Mouse (Mus musculus) myocyte (in vitro differentiated cells): Measurements from ENCODE around the gene Ring1. TPM values are rescaled to one million over a fixed set of nuclear protein-coding genes. Genes with fewer than 3 reads are reported as not detected.

ENCODE experiments used
- H3K27me3 ChIP-seq: one replicate; pipeline ENCODE4 v1.6.1; 2011; ENCODE audit not compliant: control insufficient read depth, insufficient read depth, insufficient read length
- H3K36me3 ChIP-seq: one replicate; pipeline ENCODE4 v1.6.1; 2011; ENCODE audit not compliant: control insufficient read depth, insufficient read depth
- H3K4me2 ChIP-seq: one replicate; pipeline ENCODE4 v1.6.1; 2011; ENCODE audit warnings: low read depth, control low read depth
- H3K4me3 ChIP-seq: one replicate; pipeline ENCODE4 v1.5.1; 2011; ENCODE audit warnings: mild to moderate bottlenecking, control low read depth, moderate library complexity
- H3K79me2 ChIP-seq: one replicate; pipeline ENCODE4 v1.6.1; 2011; ENCODE audit not compliant: control insufficient read depth, insufficient read depth
- H3ac ChIP-seq: one replicate; pipeline ENCODE4 v1.6.1; 2011; ENCODE audit not compliant: control insufficient read depth, insufficient read length
- CEBPB ChIP-seq: IDR thresholded peaks from 2 replicates; pipeline ENCODE4 v1.6.1; 2011; ENCODE audit warnings: mild to moderate bottlenecking, moderate library complexity; ENCODE audit not compliant: poor library complexity, insufficient read depth, severe bottlenecking
- E2F4 ChIP-seq: IDR thresholded peaks from one replicate; pipeline ENCODE4 v1.6.1; 2011; ENCODE audit warnings: mild to moderate bottlenecking, control low read depth, moderate library complexity; ENCODE audit not compliant: insufficient read depth
- MAX ChIP-seq: IDR thresholded peaks from one replicate; pipeline ENCODE4 v1.6.1; 2011; ENCODE audit warnings: low read depth, mild to moderate bottlenecking, control low read depth
- MYOD1 ChIP-seq, 3 experiments: IDR thresholded peaks; one replicate each; pipeline ENCODE4 v1.6.1; 2011; ENCODE audit warnings: control low read depth in 2 of 3, low read depth in 2 of 3, mild to moderate bottlenecking in 2 of 3, moderate library complexity in 1 of 3; ENCODE audit not compliant: insufficient read length in 2 of 3, control insufficient read depth in 1 of 3
- MYOG ChIP-seq, 3 experiments: IDR thresholded peaks; one replicate each; pipeline ENCODE4 v1.6.1; 2011; ENCODE audit warnings: control low read depth in 2 of 3, low read depth in 2 of 3, mild to moderate bottlenecking in 2 of 3; ENCODE audit not compliant: insufficient read length in 2 of 3, control insufficient read depth in 1 of 3, insufficient read depth in 1 of 3
- POLR2A ChIP-seq: IDR thresholded peaks from one replicate; pipeline ENCODE4 v1.6.1; 2011; ENCODE audit warnings: low read depth, mild to moderate bottlenecking, control low read depth, moderate library complexity; ENCODE audit not compliant: insufficient read length
- POLR2AphosphoS2 ChIP-seq: IDR thresholded peaks from one replicate; pipeline ENCODE4 v1.6.1; 2011; ENCODE audit warnings: low read depth, control low read depth; ENCODE audit not compliant: insufficient read length
- REST ChIP-seq: IDR thresholded peaks from one replicate; pipeline ENCODE4 v1.6.1; 2011; ENCODE audit warnings: mild to moderate bottlenecking, control low read depth, moderate library complexity; ENCODE audit not compliant: insufficient read depth, insufficient read length
- SRF ChIP-seq: IDR thresholded peaks from one replicate; pipeline ENCODE4 v1.6.1; 2011; ENCODE audit warnings: low read depth; ENCODE audit not compliant: control insufficient read depth, insufficient read length
- TCF12 ChIP-seq: IDR thresholded peaks from one replicate; pipeline ENCODE4 v1.6.1; 2011; ENCODE audit warnings: mild to moderate bottlenecking, control low read depth; ENCODE audit not compliant: poor library complexity, insufficient read depth, severe bottlenecking
- TCF3 ChIP-seq: IDR thresholded peaks from one replicate; pipeline ENCODE4 v1.6.1; 2011; ENCODE audit warnings: low read depth, control low read depth; ENCODE audit not compliant: insufficient read length
- USF1 ChIP-seq: IDR thresholded peaks from one replicate; pipeline ENCODE4 v1.6.1; 2011; ENCODE audit warnings: low read depth, mild to moderate bottlenecking, control low read depth, moderate library complexity
- polyA plus RNA-seq: library from polyadenylated mRNA; unstranded; fragments of >200 nt; fragmentation: generic; extraction: Trizol; gene quantifications from one replicate; pipeline ENCODE4 v1.2.1, GENCODE M21; 2012; ENCODE audit warnings: missing spikeins

Gene Ring1
- polyA plus RNA-seq, 1 experiment: 42.9 TPM

DNA sequence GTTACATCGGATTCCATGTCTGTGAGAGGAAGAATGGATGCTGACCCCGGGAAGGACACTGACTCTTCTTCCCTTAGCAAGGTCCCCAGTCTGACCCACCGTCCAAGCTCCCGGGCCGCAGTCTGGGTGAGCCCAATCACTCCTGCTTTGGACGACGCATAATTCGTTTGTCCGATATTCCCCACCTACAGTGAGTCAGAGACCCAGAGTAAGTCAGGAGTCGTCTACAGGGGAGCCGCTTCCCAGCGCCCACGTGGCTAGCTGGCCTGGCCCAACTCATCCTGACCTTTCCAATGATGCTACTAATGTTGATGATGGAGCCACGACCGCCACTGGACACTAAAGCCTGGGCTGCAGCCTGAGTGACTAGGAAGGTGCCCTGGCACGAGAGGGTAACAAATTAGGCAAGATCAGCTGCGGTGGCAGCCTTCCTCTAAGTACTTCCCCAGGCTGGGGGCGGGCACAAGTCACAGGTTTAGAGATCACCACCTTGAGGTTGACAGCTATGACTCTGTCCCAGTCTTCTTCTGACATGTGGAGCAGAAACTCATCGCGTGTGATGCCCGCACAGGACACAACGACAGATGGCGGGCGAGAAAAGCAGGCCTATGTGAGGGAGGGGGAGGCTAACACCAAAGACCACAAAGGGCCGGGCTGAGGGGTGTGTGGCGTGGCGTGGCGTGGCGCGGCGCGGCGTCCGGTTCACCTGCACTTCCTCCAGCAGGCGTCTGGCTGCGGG lies 2.6 kb upstream of the Ring1 start:
- no peaks in the 10 kb centered on the region for H3K27me3 ChIP-seq
- TF ChIP-seq USF1: peak; percentile 5
- no peak for TF ChIP-seq TCF12
- H3K4me2 ChIP-seq: peak overlapping the region; percentile 72
- H3ac ChIP-seq: peak overlapping the region; percentile 5
- H3K4me3 ChIP-seq: peak overlapping the region; percentile 33
- H3K36me3 ChIP-seq: peaks cover 12% of the 10 kb centered on the region
- peaks cover 24% of the 10 kb centered on the region for H3K79me2 ChIP-seq

- Histone ChIP-seq H3K4me2 (peak overlapping the region; percentile 18), H3ac (no peak overlapping the region), H3K79me2 (peaks cover 22% of the 10 kb centered on the region), H3K4me3 (peak overlapping the region; percentile 51), H3K36me3 (peaks cover 12% of the 10 kb centered on the region), H3K27me3 (no peaks in the 10 kb centered on the region)
- TF ChIP-seq POLR2AphosphoS2: peak; percentile 0
- TF ChIP-seq REST: no peak
Observed at GRCm38 (mm10) chr17:34026221-34026620, 1.7 kb upstream of the Ring1 start.

DNA sequence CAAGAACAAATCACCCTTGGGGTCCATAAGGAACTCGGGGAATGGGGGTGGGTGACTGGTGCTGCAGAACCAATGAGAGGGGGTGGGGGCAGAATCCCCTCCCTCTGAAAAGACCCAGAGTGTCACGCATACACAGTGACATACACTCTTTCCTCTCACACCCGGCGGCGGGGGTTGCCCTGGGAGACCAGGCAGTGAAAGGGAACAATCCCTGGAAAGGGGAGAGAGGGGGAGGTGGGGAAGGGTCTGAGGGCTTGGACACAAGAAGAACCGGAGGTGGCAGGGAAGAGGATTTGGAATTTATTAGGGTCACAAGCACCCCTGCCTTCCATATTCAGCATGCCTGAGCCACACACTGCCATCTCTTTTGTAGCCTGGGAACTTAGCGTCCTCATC lies 1.3 kb upstream of the Ring1 start:
- Histone ChIP-seq H3K27me3 (no peaks in the 10 kb centered on the region), H3ac (no peak overlapping the region), H3K4me2 (peak overlapping the region; percentile 86), H3K36me3 (peaks cover 12% of the 10 kb centered on the region), H3K79me2 (peaks cover 17% of the 10 kb centered on the region), H3K4me3 (peak overlapping the region; percentile 51)
- TF ChIP-seq POLR2AphosphoS2: peak; percentile 45
- TF ChIP-seq E2F4: no peak

GRCm38 (mm10) chr17:34024861-34025755 lies 628 bp upstream of the Ring1 start:
- Histone ChIP-seq H3K27me3 (no peaks in the 10 kb centered on the region), H3K36me3 (peaks cover 12% of the 10 kb centered on the region), H3K4me3 (peak overlapping the region; percentile 51), H3ac (peak overlapping the region; percentile 95), H3K4me2 (peak overlapping the region; percentile 86), H3K79me2 (peaks cover 11% of the 10 kb centered on the region)
- TF ChIP-seq POLR2AphosphoS2: peak; percentile 74
- no peak for TF ChIP-seq SRF
- TF ChIP-seq CEBPB: no peak
- TF ChIP-seq E2F4: no peak
- no peak for TF ChIP-seq TCF3
- no peak for TF ChIP-seq MYOD1 (IDR thresholded peaks at IDR 0.05; ENCODE audit: control insufficient read depth in 1 of 3, insufficient read length in 2 of 3, low read depth in 2 of 3)
- TF ChIP-seq REST: no peak
- TF ChIP-seq MAX: no peak

DNA sequence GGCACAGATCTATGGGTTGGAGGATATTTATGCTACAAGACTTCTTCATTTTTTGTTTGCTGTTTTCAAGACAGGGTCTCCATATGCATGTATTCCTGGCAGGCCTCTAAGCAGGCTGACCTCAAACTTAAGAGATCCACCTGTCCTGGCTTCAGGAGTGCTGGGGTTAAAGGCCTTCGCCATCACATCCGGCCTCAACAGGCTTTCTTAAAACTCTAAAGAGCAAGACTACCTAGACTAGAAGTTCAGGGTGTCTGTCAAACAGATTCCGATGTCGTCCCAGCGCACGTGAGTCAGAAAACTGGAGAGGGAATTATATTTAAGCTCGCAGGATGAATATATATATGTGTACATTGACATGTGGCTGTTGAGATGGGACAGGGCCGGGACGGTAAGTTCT lies 802 bp downstream of the Ring1 start:
- peak overlapping the region; percentile 86 for H3K4me2 ChIP-seq
- H3K36me3 ChIP-seq: peaks cover 6% of the 10 kb centered on the region
- TF ChIP-seq TCF12 (no peak), MYOG (IDR thresholded peaks at IDR 0.05; ENCODE audit: control insufficient read depth in 1 of 3, insufficient read depth in 1 of 3, insufficient read length in 2 of 3, low read depth in 2 of 3) (no peak), CEBPB (no peak), POLR2A (no peak), USF1 (no peak), MAX (no peak), MYOD1 (IDR thresholded peaks at IDR 0.05; ENCODE audit: control insufficient read depth in 1 of 3, insufficient read length in 2 of 3, low read depth in 2 of 3) (no peak), E2F4 (no peak), TCF3 (no peak), REST (no peak), SRF (no peak), POLR2AphosphoS2 (no peak)
- H3K27me3 ChIP-seq: no peaks in the 10 kb centered on the region
- H3K79me2 ChIP-seq: no peaks in the 10 kb centered on the region
- peak overlapping the region; percentile 51 for H3K4me3 ChIP-seq
- H3ac ChIP-seq: peak overlapping the region; percentile 95
